Mouse (Mus musculus): ENCODE measurements at regions not wholly inside any gene's neighbourhood (a gene's known extent, or its start where the extent isn't known, plus 50 kb on each side); places are given as distances from the start of the nearest gene placed in this dataset.
A peak's percentile ranks its signal among the peaks of the same experiment; 100 is the strongest.

- peak; percentile 99 for TF ChIP-seq GATA4 (IDR thresholded peaks at IDR 0.05; ENCODE audit: insufficient replicate concordance, low read length)
These were observed 61.6 kb downstream of the Gm10295 start for GRCm38 (mm10) chr7:71289702-71290101.

GRCm38 (mm10) chr7:71289266-71289665 lies 62.0 kb downstream of the Gm10295 start:
- no peak for TF ChIP-seq GATA4 (IDR thresholded peaks at IDR 0.05; ENCODE audit: insufficient replicate concordance, low read length)

DNA sequence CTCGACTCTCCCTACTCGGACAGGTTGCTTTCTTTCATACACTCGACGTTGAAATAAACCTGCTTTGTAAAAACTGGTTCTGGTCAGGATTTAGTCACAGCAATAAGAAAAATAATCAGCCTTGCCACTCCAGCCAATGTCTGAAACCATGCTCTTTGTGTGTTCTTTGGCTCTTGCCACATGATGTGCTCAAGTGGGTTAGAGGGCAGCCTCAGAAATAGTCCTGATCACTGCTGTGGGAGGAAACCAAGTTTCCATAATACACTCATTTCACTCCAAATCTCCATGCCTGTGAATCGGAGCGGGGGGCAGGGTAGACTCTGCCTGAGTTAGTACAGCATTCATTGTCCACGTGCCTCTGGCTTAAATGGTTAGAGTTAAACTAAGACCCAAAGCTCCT lies 63.8 kb downstream of the Gm10295 start:
- no peak for TF ChIP-seq GATA4 (IDR thresholded peaks at IDR 0.05; ENCODE audit: insufficient replicate concordance, low read length)

DNA sequence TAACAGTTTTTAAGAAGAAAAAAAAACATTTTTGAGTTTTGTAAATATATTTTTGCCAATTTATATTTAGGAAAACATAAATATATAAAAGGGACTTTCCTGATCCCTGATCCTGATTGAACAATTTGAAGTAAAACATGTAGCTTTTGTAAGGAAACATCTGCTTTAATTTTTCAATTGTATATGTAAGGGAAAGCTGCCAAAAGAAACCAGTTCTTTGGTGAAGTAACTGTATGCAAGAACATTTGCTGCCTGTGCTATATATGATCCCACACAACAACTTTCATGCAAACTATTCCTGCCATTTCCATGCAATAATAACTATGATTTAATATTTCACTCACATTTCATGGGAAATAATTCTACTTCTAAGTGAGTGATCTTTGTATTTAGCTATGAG lies 67.0 kb downstream of the Gm10295 start:
- TF ChIP-seq GATA4 (IDR thresholded peaks at IDR 0.05; ENCODE audit: insufficient replicate concordance, low read length), result no peak

DNA sequence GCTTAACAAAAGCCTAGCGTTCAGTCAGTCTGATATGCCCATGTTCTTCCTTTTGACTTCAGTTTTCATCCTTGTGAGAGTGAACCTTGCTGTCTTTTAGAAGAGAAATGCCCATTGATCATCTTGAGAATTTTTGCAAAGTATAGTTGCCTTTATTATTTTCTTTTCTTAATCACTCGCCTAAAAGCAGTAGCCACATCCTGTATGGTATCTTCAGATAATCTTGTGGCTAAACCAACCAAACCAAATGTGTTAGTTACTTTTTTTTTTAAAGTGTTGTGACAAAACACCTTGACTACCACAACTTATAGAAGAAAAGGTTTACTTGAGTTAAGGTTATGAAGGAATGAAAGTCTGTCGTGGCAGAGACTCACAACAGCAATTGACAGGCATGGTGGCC lies 67.9 kb downstream of the Gm10295 start:
- TF ChIP-seq GATA4 (IDR thresholded peaks at IDR 0.05; ENCODE audit: insufficient replicate concordance, low read length), result no peak

DNA sequence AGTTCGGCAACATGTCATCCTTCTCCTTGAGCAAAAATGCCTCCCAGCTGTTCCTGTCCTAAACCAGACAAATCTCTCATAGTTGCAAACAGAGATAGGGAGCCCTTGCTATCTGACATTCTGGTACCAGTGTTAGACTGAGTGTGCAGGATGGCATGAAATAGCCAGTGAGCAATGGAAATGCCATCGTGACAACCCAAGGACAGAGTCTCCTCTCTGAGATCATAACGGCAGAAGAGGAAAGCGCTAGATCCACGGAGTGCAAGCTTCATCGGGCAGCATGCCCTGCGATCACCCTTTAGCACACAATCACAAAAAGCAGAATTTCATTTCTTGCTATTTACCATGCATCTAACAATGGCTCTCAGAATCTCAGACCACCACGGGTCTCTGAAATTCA lies 85.2 kb downstream of the Gm10295 start:
- no peak for TF ChIP-seq GATA4 (IDR thresholded peaks at IDR 0.05; ENCODE audit: insufficient replicate concordance, low read length)

- TF ChIP-seq GATA4 (IDR thresholded peaks at IDR 0.05; ENCODE audit: insufficient replicate concordance, low read length), result no peak
These were observed 87.2 kb downstream of the Gm10295 start for GRCm38 (mm10) chr7:71264115-71264514.

GRCm38 (mm10) chr7:71249669-71250068 lies 101.6 kb downstream of the Gm10295 start:
- TF ChIP-seq GATA4 (IDR thresholded peaks at IDR 0.05; ENCODE audit: insufficient replicate concordance, low read length), result no peak

- TF ChIP-seq GATA4 (IDR thresholded peaks at IDR 0.05; ENCODE audit: insufficient replicate concordance, low read length), result no peak
These were observed 102.1 kb downstream of the Gm10295 start for GRCm38 (mm10) chr7:71249216-71249615.

GRCm38 (mm10) chr7:71247922-71248321 lies 103.4 kb downstream of the Gm10295 start:
- no peak for TF ChIP-seq GATA4 (IDR thresholded peaks at IDR 0.05; ENCODE audit: insufficient replicate concordance, low read length)

GRCm38 (mm10) chr7:71242379-71242911 lies 108.8 kb downstream of the Gm10295 start:
- TF ChIP-seq GATA4 (IDR thresholded peaks at IDR 0.05; ENCODE audit: insufficient replicate concordance, low read length), result no peak

- TF ChIP-seq GATA4 (IDR thresholded peaks at IDR 0.05; ENCODE audit: insufficient replicate concordance, low read length), result no peak
These were observed 112.1 kb downstream of the Gm10295 start for GRCm38 (mm10) chr7:71239207-71239606.

- TF ChIP-seq GATA4 (IDR thresholded peaks at IDR 0.05; ENCODE audit: insufficient replicate concordance, low read length), result no peak
These were observed 115.0 kb downstream of the Gm10295 start for GRCm38 (mm10) chr7:71236334-71236733.

DNA sequence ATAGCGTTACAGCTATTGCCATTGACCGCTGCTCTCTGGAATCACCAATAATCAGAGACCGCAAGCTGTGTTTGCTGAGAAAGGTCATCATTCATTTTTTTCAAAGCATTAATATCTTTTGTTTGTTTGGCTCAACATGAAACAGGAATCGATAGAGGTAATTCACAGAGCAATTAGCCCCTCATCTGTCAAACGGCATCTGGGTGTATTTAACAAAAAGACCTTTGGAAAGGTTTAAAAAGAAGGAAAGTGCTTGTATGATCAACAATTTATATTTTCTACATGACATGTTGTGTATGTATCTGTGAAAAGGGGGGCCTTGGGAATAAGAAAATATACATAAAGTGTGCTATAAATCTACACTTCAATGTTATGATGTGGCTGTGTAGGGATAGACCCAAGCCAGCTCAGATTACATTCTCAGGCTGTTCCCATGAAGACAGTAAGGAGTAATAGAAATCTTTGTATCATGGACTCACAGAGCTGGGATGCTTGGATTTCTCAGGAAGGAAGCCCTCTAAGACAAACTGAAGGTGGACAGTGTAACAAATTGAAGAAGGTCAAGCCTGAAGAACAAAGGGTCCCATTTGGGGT lies 117.0 kb downstream of the Gm10295 start:
- TF ChIP-seq GATA4 (IDR thresholded peaks at IDR 0.05; ENCODE audit: insufficient replicate concordance, low read length), result no peak

DNA sequence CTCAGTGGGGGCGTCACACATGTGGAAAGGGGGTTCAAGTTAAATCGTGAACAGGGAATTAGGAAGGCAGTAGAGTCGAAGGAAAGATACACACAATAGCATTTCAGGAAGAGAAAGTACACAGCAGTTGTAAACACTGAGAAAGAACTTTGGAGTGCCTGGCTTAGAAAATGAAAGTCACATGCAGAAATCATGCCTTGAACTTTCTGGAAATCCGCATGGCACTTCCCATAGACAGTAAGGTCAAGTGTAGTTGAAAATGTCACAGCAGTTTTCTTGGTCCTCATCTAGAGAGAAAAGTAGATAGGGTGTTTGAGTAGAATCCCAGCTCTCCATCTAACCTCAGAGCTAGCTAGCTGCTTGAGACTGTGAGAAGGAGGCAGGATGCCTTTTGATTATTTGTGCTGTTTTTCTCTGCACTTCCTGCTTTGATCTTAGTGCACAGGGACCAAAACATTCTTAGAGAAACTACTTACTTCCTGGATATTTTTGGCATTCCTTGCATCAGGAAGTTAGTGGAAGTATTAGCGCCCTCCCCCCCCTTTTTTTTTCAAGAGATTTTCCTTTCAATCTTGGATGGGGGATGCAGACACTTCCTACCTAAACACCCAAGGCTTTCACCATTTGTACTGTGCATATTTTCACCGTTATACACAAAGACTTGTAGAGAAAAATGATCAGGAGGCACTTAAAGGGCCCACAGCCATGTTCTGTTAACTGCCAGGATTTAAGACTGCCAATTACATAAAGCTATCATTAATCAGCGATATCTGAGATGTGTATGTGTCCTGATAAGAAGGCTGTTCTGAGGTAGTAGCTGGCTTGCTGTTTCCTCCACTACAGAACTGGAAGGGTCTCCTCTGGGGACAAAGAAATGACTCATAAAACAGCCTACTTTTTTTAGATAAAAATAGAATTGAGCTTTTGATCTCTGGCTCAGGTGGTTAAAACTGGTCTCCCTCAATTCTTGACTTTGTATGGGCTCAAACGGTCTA lies 118.2 kb downstream of the Gm10295 start:
- peak; percentile 42; the same call in 1 of the 2 replicates for TF ChIP-seq GATA4 (IDR thresholded peaks at IDR 0.05; ENCODE audit: insufficient replicate concordance, low read length)

DNA sequence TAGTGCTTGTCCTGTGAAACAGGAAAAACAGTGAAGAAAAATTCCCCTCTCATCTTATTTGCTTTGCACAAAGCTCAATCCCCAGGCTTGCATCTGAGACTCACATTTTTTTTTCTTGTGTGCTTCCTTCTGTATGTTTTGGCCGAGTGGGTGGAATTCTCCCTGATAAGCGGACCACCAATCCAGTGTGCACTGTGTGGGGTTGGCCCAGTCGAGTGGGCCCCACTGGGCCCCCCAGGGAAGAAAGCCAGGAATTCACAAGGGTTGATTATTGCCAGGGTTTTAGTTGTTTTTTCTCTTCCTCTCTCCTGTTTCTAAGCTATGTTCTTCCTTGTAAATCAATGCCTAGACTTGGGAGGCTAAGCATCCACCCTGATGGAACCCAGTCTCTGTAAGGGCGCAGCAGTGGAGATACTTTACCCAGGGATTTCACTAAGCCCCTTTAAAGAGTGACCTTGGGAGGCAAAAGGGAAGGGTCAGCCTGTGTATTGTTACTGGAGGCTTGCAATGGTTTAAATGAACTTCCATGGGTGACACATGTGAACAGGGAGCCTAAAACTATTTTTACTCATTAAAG lies 120.3 kb downstream of the Gm10295 start:
- TF ChIP-seq GATA4 (IDR thresholded peaks at IDR 0.05; ENCODE audit: insufficient replicate concordance, low read length), result peak; percentile 20; the same call in 1 of the 2 replicates

Data from liver, adult (tissue).